Mouse (Mus musculus) brain, adult 2 months (tissue): ENCODE measurements around the gene Abcc1.

Experiments
- DNase-seq: peaks from one replicate; pipeline ENCODE4 v3.0.0; 2011; ENCODE audit warnings: low read depth, low spot score

Abcc1 gene

GRCm38 (mm10) chr16:14361362-14362098 is at the start of gene Abcc1:
Abcc1 (plus strand) TSS chr16:14361558.
- DNase-seq, result peak; percentile 92

GRCm38 (mm10) chr16:14312914-14313313 is 48.4 kb upstream of the Abcc1 start:
- no peak for DNase-seq

DNA sequence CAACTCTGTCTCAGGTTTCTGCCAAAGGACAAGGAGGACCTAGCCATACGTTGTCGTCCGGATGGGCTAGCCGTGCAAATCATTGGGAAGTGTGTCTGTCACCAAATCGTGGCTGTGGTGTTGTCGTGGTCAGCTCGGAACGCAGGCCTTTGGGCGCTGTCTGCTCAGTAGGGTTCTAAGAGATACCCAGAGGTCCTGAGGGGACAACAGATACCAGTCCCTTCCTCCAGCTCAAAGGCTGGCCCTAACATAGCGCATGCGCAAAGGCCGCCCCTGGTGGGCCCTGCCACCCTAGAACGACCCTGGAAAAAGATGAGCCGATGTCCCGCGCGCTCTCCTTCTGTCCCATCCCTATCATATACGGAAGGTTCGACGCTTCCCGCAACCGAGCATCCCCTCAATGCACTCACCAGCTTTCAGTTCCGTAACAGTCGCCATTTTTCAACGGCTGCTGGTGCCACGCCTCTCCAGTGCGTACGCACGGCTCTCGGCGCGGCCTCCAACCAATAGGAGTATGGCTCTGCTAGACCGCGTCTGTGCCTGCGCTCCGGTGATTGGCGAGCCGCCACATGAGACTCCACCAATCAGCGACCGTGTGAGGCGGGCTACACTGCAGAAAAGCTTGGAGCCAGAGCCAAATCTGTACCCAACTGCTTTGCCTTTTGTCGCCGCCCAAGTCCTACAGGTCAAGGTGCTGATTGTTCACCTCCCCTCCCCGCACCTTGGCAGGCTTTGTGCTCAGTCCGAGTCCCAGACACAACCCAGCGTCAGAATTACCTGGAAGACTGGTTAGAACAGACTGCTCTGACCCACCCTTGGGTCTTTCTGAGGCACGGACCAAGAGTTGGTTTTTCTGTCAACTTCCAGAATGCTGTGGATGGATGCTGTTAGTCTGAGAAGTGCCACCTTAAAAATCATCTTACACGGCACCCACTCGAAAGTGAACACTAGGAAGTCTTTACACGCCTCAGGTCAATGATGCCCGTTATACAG is 44.2 kb upstream of the Abcc1 start, which contains the start of gene Fopnl:
TSS of gene Fopnl (minus strand) at position 522 of the 993 bp plus-strand sequence.
- peak; percentile 99 for DNase-seq

GRCm38 (mm10) chr16:14319681-14320080 is 41.7 kb upstream of the Abcc1 start:
- no peak for DNase-seq

DNA sequence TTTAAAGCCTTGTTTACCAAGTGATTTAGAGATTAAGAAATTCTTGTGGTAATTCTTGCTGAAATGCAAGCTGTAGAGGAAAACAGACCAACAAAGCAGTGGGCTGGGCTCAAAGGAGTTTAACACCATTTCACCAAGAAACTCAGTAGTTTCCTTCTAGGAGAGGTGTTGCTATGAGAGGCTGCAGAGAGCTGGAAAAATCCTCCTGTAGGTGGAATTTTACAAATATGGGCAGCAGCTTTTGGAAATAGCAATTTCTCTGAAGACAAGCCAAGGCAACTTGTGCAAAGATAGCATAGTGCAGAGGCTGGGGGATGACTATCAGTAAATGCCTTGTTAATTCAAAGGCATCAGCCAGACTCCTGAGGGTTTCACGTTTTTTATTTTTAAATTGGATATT is 40.9 kb upstream of the Abcc1 start:
- peak; percentile 68 for DNase-seq

DNA sequence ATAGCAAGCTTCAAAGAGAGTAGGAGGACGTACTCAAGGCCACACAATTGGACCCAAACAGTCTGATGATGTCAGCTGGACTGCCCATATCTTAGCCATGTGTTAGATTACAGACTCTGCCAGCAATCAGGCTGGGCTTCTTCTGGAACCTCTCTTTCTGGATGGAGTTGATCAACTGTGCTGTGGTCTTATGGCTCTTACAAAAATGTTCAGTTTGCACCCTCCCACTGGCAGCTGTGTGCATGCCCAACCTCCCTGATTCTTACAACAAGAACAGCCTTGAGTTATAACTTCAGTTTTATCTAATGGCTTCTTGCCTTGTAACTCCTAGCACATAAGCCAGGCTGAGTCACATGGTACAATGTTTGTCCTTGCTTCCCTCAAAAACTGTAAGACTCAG is 33.2 kb upstream of the Abcc1 start:
- peak; percentile 33 for DNase-seq

DNA sequence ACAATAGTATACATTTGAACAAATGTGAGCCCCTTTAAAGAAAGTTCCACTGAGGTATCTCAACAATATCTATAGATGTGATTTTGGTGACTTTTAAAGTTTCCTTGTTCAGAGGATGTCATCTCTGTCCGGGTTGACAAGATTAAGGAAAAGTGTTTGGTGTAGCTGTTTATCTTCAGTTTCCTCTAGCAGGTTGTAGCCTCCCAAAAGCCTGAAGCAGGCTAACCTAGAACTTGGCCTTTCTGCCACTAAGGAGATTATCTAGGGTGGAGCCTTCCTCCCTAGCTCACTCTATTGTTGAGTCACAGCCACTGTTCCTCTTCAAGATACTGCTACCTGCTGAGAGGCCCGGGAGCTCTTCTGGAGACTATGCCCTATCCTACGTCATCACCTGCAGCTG is 16.4 kb upstream of the Abcc1 start:
- no peak for DNase-seq

DNA sequence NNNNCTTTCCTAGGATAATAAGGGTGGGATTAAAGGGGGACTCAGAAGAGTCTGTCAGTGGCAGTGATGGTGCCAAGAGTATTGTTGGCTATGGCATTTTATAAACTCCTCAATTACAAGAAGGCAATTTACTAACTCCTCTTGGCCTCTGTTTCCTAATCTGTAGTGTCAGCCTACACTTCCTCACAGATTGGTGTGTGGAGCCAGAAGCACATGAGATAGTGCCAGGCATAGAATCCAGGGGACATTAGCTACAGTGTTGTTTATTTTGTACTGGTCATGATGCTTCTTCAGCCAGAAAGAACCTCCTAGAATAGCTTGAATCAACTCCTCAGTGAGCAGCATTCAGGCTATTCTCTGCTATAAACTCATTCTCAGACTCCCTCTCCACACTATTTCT is 9.8 kb upstream of the Abcc1 start:
- DNase-seq, result no peak

- DNase-seq, result no peak
These were observed 9.1 kb upstream of the Abcc1 start for GRCm38 (mm10) chr16:14352234-14352633.

GRCm38 (mm10) chr16:14352663-14353062 is 8.7 kb upstream of the Abcc1 start:
- DNase-seq, result no peak

DNA sequence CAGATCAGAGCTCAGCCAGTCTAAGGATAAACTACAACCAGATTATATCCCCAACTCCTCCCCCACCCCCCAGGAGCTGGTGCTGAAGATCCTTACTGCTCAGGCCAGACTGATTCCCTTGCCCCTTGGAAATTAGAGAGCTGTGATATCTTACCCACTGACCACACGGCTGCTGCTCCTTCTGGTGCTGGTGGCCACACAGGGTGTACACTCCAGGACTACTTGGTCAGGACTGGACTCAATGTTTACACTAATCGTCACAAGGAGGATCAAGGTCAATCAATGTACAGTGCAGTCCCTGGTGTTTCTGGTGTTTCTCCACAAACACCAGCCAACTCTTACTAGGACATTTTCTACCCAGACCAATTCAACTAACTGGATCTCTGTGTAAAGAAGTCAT is 3.5 kb upstream of the Abcc1 start:
- DNase-seq, result no peak

GRCm38 (mm10) chr16:14358531-14358930 is 2.8 kb upstream of the Abcc1 start:
- no peak for DNase-seq

DNA sequence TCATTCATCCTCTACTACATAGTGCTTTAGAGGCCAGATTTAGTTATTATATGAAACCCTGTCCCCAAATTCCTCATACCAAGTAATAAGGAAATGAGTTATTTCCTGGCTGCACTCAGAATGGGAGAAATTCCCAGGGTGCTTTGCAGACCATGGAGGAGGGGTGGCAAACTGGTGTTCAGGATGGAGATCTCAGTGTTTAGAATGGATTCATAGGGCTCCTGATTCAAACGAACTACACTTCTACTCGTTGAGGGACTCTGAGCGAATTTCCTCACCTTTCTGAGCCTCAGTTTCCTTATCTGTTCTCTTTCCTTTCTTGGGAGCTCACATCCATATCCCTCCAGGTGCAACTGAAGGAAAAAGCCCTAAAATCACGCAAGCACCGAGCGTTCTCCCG is 427 bp upstream of the Abcc1 start:
- peak; percentile 76 for DNase-seq

DNA sequence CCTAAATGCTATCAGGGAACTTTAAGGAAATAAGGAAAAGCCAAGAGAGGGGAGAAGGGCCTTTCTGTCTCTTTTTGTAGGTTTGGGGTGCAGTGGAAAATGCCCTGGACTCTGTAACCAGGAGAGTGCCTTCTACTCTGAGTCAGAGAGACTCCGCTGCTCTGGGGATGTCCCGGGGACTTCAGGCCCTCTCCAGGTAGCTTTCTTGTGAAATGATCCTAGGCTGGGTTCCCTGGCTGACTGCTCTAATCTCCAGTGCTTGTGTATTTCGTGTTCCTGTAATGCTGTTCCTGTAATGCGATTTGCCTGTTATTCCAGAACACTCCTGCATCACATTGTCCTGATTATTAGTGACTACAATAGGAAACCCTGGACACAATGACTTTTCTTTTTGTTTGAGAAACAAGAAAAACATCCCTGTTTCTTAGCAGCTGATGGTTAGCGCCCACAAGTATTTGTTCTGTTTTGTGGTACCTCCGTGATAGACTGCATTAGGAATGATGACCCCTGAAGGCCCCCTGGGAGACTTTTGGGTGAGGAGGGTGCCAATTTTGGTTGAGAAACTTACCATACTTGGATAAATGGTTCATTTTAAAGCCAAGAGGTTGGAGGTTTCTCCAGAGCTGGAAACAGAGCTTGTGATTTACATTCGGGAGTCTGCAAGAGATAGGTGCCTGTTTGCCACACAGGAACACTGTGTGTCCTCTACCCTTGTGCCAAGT is 902 bp downstream of the Abcc1 start:
- DNase-seq, result peak; percentile 45

- no peak for DNase-seq
These were observed 2.1 kb downstream of the Abcc1 start for GRCm38 (mm10) chr16:14363496-14363895.

DNA sequence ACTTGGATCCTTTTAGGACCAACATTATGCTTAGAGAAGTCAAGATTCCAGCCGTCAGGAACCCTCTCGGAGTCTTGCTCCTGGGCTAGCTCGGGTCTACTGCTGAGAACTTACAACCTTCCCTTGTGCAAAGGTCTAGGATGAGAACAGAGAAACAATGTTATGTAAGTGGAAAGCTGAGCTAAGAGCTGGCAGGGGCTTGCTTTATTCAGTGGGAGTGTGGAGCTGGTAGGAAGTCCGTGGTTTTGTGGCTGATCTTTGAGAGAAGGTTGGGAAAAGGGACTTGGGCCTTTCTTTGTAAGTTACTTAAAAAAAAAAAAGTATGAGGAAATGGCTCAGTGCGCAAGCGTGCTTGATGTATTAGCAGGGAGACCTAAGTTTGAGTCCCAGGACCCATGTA is 2.7 kb downstream of the Abcc1 start:
- DNase-seq, result no peak

- no peak for DNase-seq
These were observed 4.1 kb downstream of the Abcc1 start for GRCm38 (mm10) chr16:14365457-14365856.

DNA sequence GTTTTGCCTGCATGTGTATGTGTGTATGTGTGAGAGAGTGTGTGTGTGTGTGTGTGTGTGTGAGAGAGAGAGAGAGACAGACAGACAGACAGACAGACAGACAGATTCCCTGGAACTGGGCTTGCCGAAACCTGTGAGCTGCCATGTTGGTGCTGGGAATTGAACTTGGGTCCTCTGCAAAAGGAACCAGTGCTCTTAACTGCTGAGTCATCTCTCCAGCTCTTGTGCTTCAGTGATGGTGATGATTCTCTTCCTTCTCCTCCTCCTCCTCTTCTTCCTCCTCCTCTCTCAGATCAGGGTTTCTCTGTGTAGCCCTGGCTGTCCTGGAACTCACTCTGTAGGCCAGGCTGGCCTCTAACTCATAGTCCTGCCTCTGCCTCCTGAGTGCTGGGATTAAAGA is 4.7 kb downstream of the Abcc1 start:
- DNase-seq, result no peak

DNA sequence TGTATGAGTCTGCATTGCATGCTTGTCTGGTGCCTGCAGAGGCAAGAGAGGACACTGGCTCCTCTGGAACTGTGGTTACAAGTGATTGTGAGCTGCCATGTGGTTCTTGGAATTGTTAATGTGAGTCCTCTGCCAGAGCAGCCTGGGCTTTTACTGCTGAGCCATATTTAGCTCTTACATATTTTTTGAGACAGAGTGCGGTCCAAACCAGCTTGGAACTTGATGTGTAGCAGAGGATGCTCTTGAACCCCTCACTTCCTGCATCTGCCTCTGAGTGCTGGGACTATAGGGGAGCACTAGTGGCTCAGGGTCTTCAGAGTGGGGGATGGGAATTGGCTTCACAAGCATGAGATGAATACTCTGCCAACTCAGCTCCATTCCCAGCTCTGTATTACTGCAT is 10.0 kb downstream of the Abcc1 start:
- DNase-seq, result peak; percentile 81

DNA sequence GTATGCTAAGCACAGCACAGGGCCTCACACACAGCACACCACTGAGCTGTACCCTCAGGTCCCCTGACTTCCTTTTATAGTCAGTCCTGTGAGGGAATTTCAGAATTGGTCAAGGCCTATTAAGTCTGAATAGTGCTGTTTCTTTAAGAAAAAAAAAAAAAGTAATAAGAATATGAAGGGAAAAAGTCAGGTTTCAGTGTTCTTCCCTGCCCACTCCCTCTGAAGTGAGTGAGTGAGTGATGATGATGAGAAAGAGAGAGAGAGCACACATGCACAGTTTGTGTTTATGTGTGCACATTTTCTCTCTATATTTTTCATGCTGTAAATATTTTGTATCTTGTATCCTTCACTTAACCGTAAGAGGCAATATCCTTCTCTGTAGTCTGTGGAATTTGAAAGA is 11.0 kb downstream of the Abcc1 start:
- DNase-seq, result no peak

DNA sequence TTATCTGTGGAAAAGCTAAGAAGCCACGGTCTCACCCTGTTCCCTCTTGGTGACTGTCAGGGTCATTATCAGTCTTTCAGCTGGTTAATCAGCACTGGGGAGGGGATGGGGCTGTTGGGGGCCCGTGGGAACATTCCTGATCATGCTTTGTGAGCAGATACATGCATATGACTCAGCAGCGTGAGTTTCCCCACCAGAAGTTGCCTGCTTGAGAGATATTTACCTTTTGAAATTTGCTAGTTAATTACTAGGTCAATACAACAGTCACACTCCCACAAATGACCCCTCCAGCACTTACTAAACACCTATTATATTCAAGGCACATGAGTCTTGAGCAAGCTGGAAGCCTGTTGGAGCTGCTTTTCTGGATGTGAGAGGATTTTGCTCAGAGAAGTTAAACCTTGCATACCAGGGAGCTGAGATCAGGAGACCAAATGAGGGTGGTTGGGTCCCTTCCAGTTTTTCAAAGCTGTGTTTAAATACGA is 11.5 kb downstream of the Abcc1 start:
- DNase-seq, result peak; percentile 25

DNA sequence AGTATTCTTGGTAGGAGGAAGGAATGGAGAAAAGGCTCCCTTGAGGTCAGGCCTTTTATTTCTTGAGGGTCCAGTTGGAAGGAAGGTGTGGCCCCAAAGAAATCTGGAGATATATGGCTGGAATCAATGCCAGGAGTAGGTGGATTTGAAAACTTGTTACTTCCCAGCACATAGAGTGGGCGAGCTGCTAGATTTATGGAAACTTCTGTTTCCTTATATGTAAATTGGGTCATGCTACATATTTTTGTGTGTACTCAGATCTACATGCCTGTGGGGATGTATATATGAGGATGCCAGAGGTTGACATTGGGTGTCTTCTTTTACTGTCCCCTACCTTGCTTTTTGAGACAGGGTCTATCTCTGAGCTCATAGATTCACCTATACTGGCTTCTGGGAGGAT is 14.6 kb downstream of the Abcc1 start:
- DNase-seq, result peak; percentile 36
